Mouse (Mus musculus) cortical plate, adult 2 months (tissue): ENCODE results near the gene Cdx2.

ENCODE experiments used
- CTCF ChIP-seq: fragments of 200-500 bp; IDR thresholded peaks from 2 replicates; pipeline ENCODE4 v1.5.1; 2011; ENCODE audit warnings: mild to moderate bottlenecking, control low read depth, low read length; ENCODE audit not compliant: insufficient read depth; ENCODE audit errors: extremely low read depth
- POLR2A ChIP-seq: fragments of 200-500 bp; IDR thresholded peaks from 2 replicates; pipeline ENCODE4 v1.6.1; 2011; ENCODE audit warnings: mild to moderate bottlenecking, low read length, control low read depth; ENCODE audit not compliant: insufficient read depth; ENCODE audit errors: extremely low read depth

DNA sequence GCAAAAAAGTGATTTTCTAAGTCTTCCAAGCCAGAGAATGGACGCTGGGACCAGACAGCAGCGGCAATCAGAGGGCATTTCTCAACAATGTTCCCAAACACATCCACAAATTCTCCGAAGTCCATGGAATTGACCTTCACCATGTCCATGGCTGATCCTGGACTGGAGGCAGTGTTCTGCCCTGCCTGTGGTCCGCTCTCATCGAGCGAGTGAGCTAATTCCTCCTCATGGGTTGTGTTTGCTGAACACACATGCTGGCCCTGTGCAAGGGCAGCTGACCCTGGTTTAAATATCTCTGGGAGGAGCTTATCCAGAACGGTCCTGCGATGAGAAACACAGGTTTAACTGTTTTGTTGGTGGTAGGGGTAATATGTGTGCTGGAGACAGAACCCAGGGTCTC is 15.1 kb upstream of the Cdx2 start, which contains the start of gene Urad:
- TF ChIP-seq CTCF (no peak), POLR2A (no peak)
